Mouse (Mus musculus): ENCODE data around the gene Cisd2.

GRCm38 (mm10) chr3:135393186-135393585, 30.5 kb downstream of the Cisd2 start:
- TF ChIP-seq USF1 (IDR thresholded peaks at IDR 0.05; ENCODE audit: low read depth), result no peak
- no peak for TF ChIP-seq CTCF (IDR thresholded peaks at IDR 0.05; ENCODE audit: control insufficient read depth, insufficient read depth, insufficient read length)
- TF ChIP-seq MYOD1 (IDR thresholded peaks at IDR 0.05; ENCODE audit: control insufficient read depth, insufficient read length, low read depth), result no peak
- no peak for TF ChIP-seq CEBPB (IDR thresholded peaks at IDR 0.05; ENCODE audit: low read depth)
- no peak for TF ChIP-seq MYOG (IDR thresholded peaks at IDR 0.05; ENCODE audit: control insufficient read depth, extremely low read depth, insufficient read length)

All from C2C12 (cell line).